Mouse (Mus musculus) heart, postnatal 0 days (tissue): ENCODE measurements around the gene Rabep2.

Source experiments
- CTCF ChIP-seq: IDR thresholded peaks from 2 replicates; pipeline ENCODE4 v1.5.1; 2016; ENCODE audit warnings: antibody characterized with exemption, control low read depth, low read depth
- EP300 ChIP-seq: IDR thresholded peaks from 2 replicates; pipeline ENCODE4 v1.6.1; 2016; ENCODE audit warnings: antibody characterized with exemption, low read depth

DNA sequence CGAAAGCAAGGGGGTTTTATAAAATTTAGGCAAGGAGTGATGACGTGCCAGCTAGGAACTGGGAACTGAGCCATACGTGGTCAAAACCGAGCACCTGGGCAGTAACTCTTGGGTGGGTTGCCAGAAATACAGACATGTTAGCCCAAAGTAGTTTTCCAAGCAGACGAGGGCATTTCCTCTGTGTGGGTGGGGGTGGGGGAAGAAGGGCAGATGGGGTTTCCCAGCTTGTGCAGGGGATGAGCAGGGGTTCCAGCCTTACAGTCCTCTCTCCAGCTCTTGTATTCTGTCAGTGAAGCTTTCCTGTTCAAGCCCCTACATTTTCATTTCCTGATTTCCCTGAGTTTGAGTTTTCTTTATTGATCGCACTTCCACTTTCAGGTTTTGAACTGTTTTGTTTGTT, 4.4 kb upstream of the Rabep2 start:
- no peak for TF ChIP-seq CTCF
- TF ChIP-seq EP300: no peak
